Mouse (Mus musculus): ENCODE data around the gene Ndufa6.
"Not testable (repeated sequence)": the region's sequence is repeated elsewhere in the genome, so short reads cannot be mapped to it uniquely, and the experiment has no call there.

Ndufa6 gene

DNA sequence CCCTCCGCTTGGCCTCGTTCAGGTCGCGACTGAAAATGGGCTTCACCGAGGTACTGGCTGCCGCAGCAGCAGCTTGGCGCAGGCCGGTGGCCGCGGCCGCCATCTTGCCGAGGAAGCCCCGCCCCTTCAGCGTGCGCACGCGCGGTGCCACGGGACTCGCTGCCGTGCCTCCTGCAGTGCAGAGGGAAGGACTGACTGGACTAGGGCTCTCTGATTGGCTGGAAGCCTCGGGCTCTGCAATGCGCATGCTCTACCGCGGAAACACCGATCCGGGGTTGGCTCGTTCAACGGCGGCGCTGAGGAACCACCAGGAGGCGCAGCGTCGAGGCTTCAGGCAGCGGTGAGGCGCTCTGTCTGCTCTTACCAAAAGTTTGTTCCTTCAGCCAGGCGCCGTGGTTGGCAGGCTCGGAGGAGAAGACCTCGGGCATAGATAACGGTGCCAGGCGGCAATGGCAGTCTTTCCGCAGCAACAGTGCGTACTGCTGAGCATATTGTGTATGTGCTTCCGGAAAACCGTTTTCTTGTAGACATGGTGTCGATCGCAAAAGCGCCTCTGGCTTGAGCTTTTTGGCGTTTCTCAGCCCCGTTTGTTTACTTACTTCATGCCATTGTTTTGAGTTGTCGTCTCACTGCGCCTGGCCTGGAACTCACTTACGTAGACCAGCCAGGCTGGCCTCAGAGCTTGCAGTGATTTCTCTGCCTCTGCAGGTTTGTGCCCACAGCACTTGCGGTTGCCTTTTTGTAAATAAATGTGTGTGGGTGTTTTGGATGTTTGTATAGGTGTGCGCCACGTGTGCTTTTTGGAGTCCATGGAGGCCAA, at the start of gene Ndufa6:
Gene Ndufa6, minus strand, starts transcription at position 197 of the 820 bp plus-strand sequence.
- DNase-seq (ENCODE audit: low spot score): peak; percentile 98

DNA sequence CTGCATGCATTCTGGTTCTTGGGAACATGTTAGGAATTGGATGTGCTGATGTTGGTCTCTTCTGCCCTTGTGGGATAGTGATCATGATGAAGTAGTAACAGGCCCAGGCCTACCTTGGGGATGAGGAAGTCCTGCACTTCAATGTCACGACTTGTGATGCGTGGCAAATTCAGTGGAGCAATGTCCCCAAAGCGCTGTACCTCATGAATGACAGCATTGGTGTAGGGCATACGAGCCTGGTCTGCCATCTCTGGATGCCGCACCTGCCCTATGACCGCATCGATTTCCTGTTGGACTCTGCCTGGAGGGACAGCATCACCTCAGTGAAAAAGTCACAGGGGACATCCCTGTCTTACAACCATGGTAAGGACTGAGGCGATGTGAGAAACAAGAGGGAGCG, 49.5 kb upstream of the Ndufa6 start:
- no peak for DNase-seq (ENCODE audit: low spot score)

DNA sequence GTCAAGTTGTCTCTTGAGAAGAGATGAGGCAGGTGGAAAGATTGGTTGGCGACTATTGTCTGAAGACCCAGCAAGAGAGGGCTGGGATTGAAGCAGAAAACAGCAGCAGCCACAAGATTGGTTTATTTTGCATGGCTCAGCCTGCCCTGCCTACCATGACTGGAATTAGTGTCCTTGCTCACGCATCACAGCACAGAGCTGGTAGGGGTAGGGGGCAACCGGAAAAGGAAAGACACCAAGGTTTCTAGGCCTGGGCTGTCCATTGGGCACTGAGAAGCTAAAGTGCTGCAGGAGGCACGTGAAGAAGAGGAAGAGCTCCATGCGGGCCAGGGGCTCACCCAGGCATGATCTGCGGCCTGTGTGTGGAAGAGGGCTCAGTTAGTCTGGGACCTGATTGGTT, 48.6 kb upstream of the Ndufa6 start:
- no peak for DNase-seq (ENCODE audit: low spot score)

DNA sequence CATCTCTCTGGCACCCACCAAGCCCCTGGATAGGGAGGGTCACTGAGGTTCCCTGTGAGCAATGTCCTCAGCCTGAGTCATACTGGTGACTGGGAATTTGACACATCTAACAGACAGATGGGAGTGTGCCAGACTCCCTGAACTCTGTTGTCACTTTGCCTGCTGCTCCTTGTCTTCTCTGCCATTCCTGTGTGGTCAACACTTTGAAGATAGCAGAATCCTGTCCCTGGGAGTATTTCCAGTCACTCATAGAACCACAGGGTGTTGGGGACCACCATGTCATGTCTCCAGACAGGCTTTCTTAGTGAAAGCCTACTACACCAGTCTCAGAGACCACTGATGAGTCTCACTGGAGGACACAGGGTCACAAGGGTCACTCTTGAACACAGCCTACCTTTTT, 48.0 kb upstream of the Ndufa6 start:
- DNase-seq (ENCODE audit: low spot score): no peak

DNA sequence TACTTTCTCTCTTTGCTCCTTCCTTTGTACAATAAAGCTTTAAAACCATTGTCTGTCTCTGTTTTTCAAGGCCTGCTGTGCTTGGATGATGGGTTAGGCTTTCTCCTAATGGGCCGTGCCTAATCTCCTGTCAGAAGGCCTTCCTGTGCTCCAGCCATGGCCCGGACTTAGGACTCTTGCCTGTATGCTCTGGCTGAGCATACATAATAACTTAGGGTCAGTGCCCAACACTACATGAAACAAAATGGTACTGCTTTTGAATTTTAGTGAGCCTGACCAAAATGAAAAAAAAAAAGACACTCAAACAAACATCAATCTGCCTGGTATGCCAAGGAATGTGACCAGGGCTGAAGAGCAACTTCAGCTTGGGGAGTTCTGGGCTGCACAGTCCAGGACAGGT, 47.4 kb upstream of the Ndufa6 start:
- DNase-seq (ENCODE audit: low spot score): no peak

DNA sequence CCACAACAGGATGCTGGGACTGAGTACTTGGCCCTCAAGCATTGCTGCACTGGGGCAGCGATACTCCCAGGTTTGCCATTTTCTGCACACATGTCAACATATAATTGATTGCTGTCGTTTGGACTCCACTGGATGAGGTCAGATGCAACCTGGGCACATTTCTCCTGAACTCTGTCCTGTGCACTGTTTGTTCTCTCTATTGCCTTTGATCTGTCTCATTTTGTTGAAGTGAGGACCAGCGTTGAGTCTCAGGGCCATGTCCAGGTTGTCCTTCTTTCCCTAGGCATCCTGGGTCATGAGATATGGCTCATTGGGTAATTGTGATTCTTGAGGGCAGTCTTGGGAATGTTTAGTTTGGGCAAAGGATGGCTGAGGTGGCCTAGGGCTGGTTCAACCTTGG, 41.8 kb upstream of the Ndufa6 start:
- not testable (repeated sequence) for DNase-seq (ENCODE audit: low spot score)

DNA sequence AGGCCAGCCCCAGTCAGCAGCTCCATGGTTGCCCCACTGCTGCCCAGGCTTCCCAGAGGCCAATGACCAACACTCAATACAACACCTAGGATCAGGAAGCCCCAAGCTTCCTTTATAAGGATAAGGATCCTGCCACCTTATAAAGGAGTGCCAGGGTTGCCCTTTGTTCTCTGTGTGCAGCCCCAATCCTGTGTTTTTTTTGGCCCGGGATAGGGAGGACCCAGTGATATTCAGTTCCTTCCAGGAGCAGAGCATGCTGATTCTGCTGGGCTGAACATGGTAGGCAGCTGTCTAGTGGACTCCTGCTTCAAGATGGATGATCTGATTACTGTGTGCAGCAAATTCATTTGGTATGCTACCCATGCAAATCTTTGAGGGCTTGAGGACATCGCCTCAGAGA, 39.8 kb upstream of the Ndufa6 start, which contains the start of gene Cyp2d11:
Gene Cyp2d11, minus strand, starts transcription at position 101 of the 400 bp plus-strand sequence.
- DNase-seq (ENCODE audit: low spot score): not testable (repeated sequence)

DNA sequence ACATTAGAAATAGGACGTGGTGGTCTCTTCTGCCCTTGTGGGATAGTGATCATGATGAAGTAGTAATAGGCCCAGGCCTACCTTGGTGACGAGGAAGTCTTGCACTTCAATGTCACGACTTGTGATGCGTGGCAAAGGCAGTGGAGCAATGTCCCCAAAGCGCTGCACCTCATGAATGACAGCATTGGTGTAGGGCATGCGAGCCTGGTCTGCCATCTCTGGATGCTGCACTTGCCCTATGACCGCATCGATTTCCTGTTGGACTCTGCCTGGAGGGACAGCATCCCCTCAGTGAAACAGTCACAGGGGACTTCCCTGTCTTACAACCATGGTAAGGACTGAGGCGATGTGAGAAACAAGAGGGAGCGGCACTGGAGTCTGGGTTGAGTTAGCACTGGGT, 35.8 kb upstream of the Ndufa6 start:
- not testable (repeated sequence) for DNase-seq (ENCODE audit: low spot score)

DNA sequence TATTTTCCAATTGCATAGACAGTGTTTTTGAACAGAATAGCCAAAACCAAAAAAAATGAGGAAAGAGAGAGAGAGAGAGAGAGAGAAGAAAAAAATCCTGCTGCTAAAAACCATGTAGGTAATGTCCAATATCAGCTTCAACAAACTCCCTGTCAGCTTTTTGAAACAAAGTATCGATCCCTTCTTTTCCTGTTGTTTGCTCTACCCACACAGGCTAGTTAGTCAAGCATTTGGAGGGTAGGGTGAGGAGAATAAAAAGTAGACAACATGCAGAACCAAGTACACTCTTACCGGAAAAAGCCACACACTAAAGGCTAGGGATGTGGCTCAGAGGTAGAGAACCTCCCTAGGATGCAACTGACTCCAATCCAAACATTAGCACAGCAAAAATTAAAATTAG, 31.6 kb upstream of the Ndufa6 start:
- no peak for DNase-seq (ENCODE audit: low spot score)

DNA sequence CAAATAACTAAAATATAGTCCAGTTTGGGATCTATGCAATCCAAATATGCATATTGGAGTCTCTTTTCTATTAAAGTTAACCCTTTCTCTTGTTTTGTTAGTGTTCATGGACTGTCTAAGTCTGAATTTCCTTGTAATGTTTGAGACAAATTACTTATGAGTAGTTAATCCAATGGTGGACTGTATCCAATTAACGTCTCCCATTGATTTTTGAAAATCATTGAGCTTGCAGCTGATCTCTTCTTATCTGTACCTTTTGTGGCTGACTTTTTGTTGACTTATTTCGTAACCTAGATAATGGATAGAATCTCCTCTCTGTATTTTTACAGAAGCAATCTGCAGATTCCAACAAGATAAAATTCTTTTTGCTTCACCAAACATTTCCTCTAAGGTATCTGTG, 28.3 kb upstream of the Ndufa6 start:
- DNase-seq (ENCODE audit: low spot score): no peak

DNA sequence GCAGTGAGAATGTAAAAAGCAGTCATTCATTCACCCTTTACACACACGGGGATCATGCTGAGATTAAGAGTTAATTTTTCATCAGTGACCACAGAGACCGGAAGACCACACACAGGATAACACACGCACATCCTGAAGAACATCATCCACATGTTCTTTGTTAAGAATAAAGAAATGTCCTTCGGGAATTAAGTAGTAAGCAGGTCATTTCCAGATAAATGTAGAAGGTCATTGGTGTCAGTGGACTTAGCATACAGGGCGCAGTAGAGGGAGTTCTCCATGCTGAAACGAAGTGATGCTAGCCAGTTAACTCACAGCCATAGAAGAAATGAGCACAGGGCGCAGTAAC, 26.6 kb upstream of the Ndufa6 start:
- no peak for DNase-seq (ENCODE audit: low spot score)

DNA sequence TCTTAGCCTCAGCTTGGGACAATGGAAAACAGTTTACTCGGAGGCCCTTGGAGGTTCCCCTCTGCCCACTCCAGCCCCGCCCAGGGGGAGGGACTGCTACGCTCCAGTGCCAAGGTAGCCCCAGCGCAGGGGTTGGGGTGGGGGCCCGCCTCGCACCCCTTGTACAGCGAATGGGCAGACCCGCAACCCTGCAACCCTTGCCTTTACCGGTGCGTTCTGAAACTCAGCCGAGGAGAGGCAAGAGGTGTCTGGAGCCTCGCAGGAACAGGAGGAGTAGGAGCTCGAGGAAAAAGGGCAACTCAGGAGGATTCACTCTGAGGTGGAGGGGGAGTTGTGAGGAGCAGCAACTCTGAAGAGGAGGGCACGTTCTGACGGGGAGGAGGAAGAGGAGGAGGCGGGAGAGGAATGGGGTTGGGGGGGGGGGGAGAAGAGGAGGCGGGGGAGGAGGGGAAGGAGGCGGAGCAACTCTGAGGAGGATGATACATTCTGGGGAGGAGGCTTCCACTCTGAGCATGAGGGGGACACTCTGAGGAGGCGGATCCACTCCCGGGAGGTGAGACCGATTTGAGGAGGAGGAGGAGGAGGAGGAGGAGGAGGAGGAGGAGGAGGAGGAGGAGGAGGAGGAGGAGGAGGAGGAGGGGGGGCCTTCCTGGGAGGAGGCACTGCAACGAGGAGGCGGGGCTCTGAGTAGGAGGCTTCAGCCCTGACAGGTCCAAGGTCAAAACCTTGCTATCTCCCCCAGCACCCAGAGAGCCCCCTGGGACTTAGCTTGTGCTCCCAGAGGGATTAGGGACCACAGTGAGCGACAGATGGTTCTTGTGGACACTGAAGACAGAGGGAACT, 26.0 kb upstream of the Ndufa6 start, which contains the start of gene Cyp2d22:
Gene Cyp2d22, minus strand, starts transcription at position 390 of the 843 bp plus-strand sequence.
- no peak for DNase-seq (ENCODE audit: low spot score)

DNA sequence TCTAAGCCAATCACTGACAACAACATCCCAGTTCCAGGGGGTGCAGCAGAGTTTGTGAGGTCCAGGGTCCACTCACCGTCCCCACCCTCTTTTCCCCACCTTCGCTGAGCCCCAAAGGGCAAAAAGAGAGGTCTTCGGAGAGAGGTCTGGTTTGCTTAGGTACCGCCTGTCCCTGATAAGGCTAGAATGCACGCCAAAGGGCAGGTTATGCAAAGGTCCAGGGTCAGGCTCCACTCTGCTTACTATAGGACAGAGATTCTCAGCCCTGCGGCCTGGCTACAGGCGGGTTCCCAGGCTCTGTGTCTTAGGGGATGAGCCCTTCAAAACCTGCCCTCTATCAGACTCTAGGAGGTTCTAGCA, 25.4 kb upstream of the Ndufa6 start:
- DNase-seq (ENCODE audit: low spot score): no peak

DNA sequence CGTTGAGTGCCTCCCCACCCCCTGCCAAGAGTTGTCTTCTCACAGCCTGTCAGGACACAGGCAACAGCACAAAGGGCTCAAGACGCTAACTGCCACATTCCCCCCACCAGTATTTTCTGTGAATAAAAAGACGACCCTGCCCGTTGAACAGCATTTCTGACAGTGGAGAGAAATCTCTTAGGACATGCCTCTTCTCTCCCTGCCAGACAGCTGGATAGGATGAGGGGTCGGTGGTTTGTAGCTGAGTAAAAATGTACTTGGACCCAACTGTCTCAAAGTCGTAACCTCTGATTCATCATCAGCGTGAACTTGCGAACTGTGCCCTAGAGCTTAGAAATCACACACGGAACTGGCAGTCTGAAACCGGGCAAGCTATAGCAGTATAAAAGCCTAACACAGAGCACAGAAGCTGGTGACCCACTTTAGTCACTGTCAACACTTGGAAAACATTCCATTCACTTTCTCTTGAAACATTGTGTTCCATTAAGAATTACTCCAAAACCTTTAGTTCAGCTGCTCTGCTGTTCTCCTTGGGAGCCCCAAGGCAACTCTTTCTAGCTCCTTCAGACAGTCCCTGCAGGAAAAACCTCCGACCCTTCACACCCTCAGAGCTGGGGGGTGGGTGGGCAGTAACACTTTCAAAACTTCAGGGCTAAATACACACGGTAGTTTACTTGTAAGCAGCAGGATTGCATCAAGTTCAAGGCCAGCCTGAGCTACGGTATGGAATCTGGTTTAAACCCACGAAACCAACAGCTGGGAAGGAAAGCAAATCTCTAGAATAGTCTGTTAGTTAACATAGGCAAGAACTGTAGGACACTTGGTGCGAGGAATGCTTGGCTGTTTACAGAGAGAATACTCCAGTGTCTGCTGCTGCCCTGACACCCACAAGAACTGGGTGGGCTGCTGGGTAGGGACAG, 24.4 kb upstream of the Ndufa6 start:
- DNase-seq (ENCODE audit: low spot score): no peak

DNA sequence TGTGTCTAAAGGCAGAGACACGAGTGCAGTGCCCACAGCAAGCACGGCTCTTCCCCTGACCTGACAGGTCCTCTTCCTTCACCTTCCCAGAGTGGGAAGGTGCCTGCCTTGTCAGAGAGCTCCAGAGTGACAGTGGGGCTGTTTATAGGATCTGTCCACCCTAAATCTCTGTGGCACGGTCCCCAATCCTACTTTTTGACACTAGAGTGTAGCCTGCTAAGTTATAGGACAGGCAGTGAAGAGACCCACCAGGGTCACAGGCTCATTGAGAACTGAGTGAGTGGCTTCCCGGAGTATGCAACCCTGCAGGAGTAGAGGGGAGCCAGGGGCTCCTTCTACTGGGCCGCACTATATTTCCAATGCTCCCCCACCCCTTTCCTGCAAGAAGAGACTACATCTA, 23.6 kb upstream of the Ndufa6 start:
- no peak for DNase-seq (ENCODE audit: low spot score)

DNA sequence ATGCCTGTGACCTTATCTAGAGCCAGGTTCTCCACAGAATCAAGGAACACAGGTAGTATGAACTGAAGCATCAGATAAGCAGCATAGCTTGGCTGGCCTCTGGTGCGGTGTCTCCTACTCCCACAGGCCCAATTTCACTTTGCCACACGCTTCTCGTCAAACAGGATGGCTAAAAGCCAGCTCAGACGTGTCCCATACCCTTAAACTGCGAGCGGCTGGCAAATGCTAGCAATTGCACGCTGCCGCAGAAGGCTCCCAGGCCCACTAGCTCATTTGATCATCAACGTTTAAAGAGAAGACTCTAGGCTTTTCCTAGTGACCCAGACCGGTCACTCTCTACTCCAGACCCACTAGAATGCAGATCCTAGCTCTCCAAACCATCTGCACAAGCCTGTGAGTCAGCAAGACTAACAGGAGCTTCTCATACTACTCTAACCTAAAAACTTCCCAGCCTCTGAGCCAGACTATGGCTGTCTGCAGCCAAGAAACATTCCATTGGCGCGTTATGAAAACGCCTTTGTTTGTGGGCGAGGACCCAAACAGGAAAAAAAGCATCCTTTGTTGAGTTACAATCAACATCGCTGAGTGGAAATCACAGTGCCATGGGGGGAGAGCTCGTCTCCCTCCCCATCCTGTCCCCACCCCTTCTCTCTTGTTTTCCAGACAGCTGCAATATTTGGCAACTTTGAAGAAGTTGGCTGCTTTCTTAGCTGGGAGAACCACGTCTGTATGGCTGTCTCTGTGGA, 22.4 kb upstream of the Ndufa6 start:
- DNase-seq (ENCODE audit: low spot score): no peak

DNA sequence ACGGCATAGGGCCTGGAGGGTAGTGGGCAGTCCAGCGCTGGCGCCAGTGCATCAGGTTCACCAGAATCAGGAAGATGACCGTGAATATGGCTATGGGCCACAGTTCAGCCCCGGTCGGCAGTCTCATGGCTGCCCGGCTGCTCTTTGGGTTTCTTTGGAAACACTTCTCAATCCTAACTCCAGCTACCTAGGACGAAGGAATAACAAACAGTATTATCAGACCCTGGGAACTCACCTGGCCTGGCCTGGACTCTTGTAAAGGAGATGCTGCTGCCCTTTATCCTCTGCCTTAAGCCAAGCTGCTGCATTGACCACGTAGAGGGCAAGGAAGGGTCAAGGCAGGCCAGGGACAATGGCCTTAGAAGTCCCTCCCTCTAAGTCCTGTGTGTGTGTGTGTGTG, 21.7 kb upstream of the Ndufa6 start:
- DNase-seq (ENCODE audit: low spot score): no peak

DNA sequence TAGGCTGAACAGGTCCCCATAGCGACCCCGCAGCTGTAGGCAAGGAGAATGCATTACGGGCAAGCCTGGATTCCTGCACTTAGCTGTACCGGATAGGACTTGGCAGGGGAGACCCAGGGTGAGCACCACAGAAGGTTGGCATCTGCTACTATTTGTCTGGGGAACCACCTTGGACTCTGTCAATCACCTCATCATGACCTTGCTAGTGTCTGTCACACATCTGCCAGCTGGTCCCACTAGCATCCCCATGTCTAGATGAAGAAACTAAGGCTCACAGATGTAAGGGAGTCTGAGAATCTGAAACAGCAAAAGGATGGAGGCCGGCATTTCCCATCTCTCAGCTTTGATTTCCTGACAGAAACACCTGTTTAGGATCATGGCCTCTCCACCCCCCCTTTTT, 20.3 kb upstream of the Ndufa6 start:
- DNase-seq (ENCODE audit: low spot score): no peak

DNA sequence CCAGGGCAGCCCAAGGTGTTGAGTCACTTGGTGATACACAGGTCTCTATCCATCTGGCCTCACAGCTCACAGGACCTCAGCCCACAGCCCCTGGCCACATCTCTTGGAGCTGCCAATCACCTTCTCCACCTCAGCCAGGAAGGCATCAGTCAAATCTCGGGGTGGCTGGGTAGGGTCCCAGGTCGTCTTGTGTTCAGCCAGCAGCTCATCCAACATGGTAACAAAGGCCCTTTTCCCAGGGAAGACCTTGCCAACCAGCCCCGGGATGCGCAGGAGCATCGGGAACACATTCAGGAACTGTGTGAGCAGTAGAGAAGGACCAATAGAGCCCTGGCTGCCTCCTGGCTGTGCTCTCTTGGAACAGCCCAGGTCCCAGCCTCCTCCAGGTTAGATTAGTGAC, 18.9 kb upstream of the Ndufa6 start:
- no peak for DNase-seq (ENCODE audit: low spot score)

DNA sequence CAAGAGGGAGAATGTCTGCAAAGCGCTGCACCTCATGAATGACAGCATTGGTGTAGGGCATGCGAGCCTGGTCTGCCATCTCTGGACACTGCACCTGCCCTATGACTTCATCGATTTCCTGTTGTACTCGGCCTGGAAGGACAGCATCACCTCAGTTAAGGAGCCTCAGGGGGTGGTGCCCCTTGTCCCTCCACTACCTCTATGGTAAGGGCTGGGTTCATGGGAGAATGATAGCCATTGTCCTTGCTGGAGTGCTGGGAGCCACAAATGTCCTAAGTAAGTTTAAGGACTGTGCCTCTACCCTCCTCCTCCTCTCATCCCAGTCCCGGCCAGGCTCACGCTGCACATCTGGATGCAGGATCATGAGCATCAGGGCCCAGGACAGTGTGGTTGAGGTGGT, 18.3 kb upstream of the Ndufa6 start:
- DNase-seq (ENCODE audit: low spot score): no peak

DNA sequence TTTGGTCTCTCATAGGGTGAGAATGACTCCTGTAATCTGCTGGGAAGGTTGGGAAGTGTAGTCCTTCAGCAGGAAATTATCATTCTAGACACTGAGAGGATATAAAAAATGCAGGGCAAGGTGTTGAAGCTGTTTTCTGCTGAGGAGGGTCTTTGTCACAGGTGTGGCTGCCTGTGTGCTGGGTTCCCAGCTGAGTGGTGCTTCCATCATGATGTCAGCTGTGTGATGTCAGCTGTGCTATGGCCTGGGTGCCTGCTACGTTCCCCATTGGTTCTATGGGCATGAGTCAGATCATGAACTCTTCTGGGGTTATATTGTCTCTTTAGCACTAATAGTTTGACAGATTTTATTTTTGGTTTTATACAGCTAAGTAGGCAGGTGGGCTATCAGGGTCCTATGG, 14.7 kb upstream of the Ndufa6 start:
- DNase-seq (ENCODE audit: low spot score): no peak

DNA sequence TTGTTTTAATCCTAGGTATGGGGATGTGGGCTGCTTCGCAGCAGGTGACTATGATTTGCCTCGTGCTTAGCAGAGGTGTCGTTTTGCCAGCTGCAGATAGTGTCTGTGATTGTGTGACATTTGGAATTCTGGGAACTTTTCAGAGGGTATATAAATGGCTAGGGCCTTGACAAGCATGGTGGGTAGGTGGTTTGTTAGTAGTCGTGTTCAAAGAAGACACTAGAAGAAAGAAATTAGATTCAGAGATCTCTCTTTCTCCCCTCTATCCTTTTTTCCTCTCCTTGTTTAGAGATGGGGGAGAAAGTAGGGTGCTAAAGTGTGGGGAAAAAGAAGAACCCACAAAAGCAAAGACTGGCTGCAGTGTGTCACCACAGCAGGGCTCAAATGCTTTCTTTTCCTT, 14.0 kb upstream of the Ndufa6 start:
- DNase-seq (ENCODE audit: low spot score): no peak
